Mouse (Mus musculus): ENCODE measurements around the gene Ptov1.

- TF ChIP-seq CTCF (conservative IDR thresholded peaks at IDR 0.05; ENCODE audit: insufficient read depth, insufficient read length, low read depth, low read length) (no peak), POLR2A (IDR thresholded peaks at IDR 0.05; ENCODE audit: low read depth, low read length) (no peak)
These were observed 36.8 kb downstream of the Ptov1 start for GRCm38 (mm10) chr7:44832763-44833162.

All from kidney, adult 2 months (tissue).